ENCODE assay signal across 24 mouse cellular contexts in the genomic region with DNA sequence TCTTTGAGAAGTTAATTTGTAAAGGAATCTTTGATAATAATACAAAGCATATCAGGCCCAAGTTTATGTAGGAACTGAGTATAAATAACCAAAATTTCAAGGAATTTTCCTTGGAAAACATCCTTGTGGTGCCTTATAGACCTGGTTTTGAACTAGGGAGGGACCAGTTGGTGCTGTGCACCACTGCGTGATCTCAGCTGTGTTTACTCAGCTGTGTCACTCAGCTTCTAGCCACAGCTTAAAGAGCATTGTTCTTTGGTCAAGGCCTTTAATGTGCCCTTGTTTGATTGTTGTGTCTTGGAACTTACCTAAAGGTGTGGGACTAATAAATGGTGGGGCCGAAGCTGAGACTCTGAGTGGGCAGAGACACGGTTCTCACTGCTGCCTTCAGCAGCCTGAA.
"Had no signal": no experiment of that assay in that cellular context is flagged by ENCODE, and none has a peak within 500 bp of the region (broad histone marks: within the 10 kb centered on the region; RNA-seq: fewer than 3 reads in every experiment).

No protein-coding gene starts in this region.

- H3K4me2 ChIP-seq: heart, embryonic 11.5 days; heart, embryonic 13.5 days; heart, embryonic 15.5 days; hindbrain, embryonic 13.5 days; hindbrain, embryonic 15.5 days; limb, embryonic 12.5 days had no signal

- DNase-seq: forebrain, postnatal 0 days; gastrocnemius, postnatal 14 days; gastrocnemius, postnatal 36 days; heart, adult 2 months; heart, postnatal 14 days; heart, postnatal 36 days; kidney, adult 11 months; kidney, adult 2 months; kidney, adult 9 months; kidney, postnatal 14 days; kidney, postnatal 36 days; liver had no signal

- H3K9me3 ChIP-seq: heart, embryonic 13.5 days; heart, embryonic 15.5 days; hindbrain, embryonic 13.5 days; hindbrain, embryonic 15.5 days; limb, embryonic 10.5 days; limb, embryonic 12.5 days had no signal

- H3K27ac ChIP-seq: heart, adult 2 months; heart, embryonic 13.5 days; heart, embryonic 15.5 days; hindbrain, embryonic 13.5 days; hindbrain, embryonic 15.5 days; hindbrain, postnatal 0 days; kidney, postnatal 0 days; layer of hippocampus, adult 2 months; left cerebral cortex, adult 2 months; limb, embryonic 10.5 days; limb, embryonic 12.5 days had no signal

- H3K9ac ChIP-seq: forebrain, postnatal 0 days; heart, embryonic 13.5 days; heart, embryonic 15.5 days; hindbrain, embryonic 13.5 days; hindbrain, embryonic 15.5 days; limb, embryonic 12.5 days had no signal

- H3K4me1 ChIP-seq: hindbrain, embryonic 13.5 days; hindbrain, embryonic 15.5 days; limb, embryonic 10.5 days; limb, embryonic 12.5 days had no signal

- H3K27me3 ChIP-seq: heart, embryonic 13.5 days; heart, embryonic 15.5 days; hindbrain, embryonic 13.5 days; hindbrain, embryonic 15.5 days; limb, embryonic 12.5 days had no signal

- H3K4me3 ChIP-seq: heart, adult 2 months; heart, embryonic 13.5 days; heart, embryonic 15.5 days; hindbrain, embryonic 13.5 days; hindbrain, embryonic 15.5 days; layer of hippocampus, adult 2 months; left cerebral cortex, adult 2 months; limb, embryonic 10.5 days; limb, embryonic 12.5 days had no signal

- ATAC-seq: forebrain, postnatal 0 days; hindbrain, postnatal 0 days; intestine, embryonic 16.5 days had no signal
